Mouse (Mus musculus) thymus, adult 2 months (tissue): Measurements from ENCODE around the gene Lingo3. TPM values are rescaled to one million over a fixed set of nuclear protein-coding genes. Genes with fewer than 3 reads are reported as not detected.
A peak's percentile ranks its signal among the peaks of the same experiment; 100 is the strongest.
"Not testable (repeated sequence)": the region's sequence is repeated elsewhere in the genome, so short reads cannot be mapped to it uniquely, and the experiment has no call there.

Experiments used
- DNase-seq: peaks from one replicate; pipeline ENCODE4 v3.0.0; 2021
- H3K27ac ChIP-seq: fragments of 200-500 bp; 2 replicates; pipeline ENCODE4 v1.5.1; 2012; ENCODE audit warnings: low read length, control low read depth; ENCODE audit not compliant: control insufficient read depth, insufficient read depth
- H3K27me3 ChIP-seq: fragments of 200-500 bp; 2 replicates; pipeline ENCODE4 v1.6.1; 2012; ENCODE audit warnings: mild to moderate bottlenecking, low read length, moderate library complexity, mixed read lengths; ENCODE audit not compliant: control insufficient read depth, insufficient read depth
- H3K36me3 ChIP-seq: fragments of 200-500 bp; 2 replicates; pipeline ENCODE4 v1.6.1; 2012; ENCODE audit warnings: mild to moderate bottlenecking, low read length, moderate library complexity; ENCODE audit not compliant: control insufficient read depth, insufficient read depth
- H3K4me1 ChIP-seq: fragments of 200-500 bp; replicated peaks from 2 replicates; pipeline ENCODE4 v1.6.1; 2012; ENCODE audit warnings: low read length; ENCODE audit not compliant: control insufficient read depth, insufficient read depth
- H3K4me3 ChIP-seq: fragments of 200-500 bp; 2 replicates; pipeline ENCODE4 v1.5.1; 2012; ENCODE audit warnings: mild to moderate bottlenecking, low read length, control low read depth, moderate library complexity; ENCODE audit not compliant: control insufficient read depth, insufficient read depth
- CTCF ChIP-seq: fragments of 200-500 bp; IDR thresholded peaks from 2 replicates; pipeline ENCODE4 v1.5.1; 2012; ENCODE audit warnings: mild to moderate bottlenecking, control low read depth, low read length, moderate library complexity, borderline replicate concordance; ENCODE audit not compliant: control insufficient read depth, poor library complexity, insufficient read depth; ENCODE audit errors: extremely low read depth
- POLR2A ChIP-seq: fragments of 200-500 bp; IDR thresholded peaks from 2 replicates; pipeline ENCODE4 v1.6.1; 2012; ENCODE audit warnings: mild to moderate bottlenecking, low read length, control low read depth, moderate library complexity; ENCODE audit not compliant: control insufficient read depth, poor library complexity, insufficient read depth; ENCODE audit errors: extremely low read depth
- WGBS: fragments of 180-500 bp; shearing (Covaris S2); methylation state at CpG from one replicate; pipeline ENCODE4 v1.1.7; 2018; 5-methylcytosine and 5-hydroxymethylcytosine counted together
- polyA plus RNA-seq: library from polyadenylated mRNA; depleted of rRNA; stranded (reverse); fragments of >200 nt; gene quantifications from 2 replicates; pipeline ENCODE4 v1.2.3, GENCODE M21; 2012

The Lingo3 gene
- polyA plus RNA-seq, 1 experiment: 1.0 TPM

GRCm38 (mm10) chr10:80829359-80830278 is 14.2 kb downstream of the Lingo3 start:
- no peak overlapping the region for H3K27ac ChIP-seq
- H3K36me3 ChIP-seq: peaks cover 10% of the 10 kb centered on the region
- WGBS: 55% methylated on average over 1 of the region's 1 CpGs
- no peak for DNase-seq
- H3K4me1 ChIP-seq: peaks cover 12% of the 10 kb centered on the region
- H3K4me3 ChIP-seq: no peak overlapping the region
- TF ChIP-seq CTCF (no peak), POLR2A (no peak)
- no peaks in the 10 kb centered on the region for H3K27me3 ChIP-seq

- H3K27me3 ChIP-seq, H3K4me3 ChIP-seq, H3K27ac ChIP-seq, DNase-seq: not testable (repeated sequence)
- 82% methylated on average over 9 of the region's 9 CpGs for WGBS
- Histone ChIP-seq H3K36me3 (peaks cover 10% of the 10 kb centered on the region), H3K4me1 (peaks cover 21% of the 10 kb centered on the region)
Measured at GRCm38 (mm10) chr10:80828587-80828986, 15.3 kb downstream of the Lingo3 start.

GRCm38 (mm10) chr10:80827870-80828420 is 15.9 kb downstream of the Lingo3 start:
- peak overlapping the region; percentile 78 for H3K4me3 ChIP-seq
- H3K27me3 ChIP-seq: no peaks in the 10 kb centered on the region
- peaks cover 10% of the 10 kb centered on the region for H3K36me3 ChIP-seq
- H3K27ac ChIP-seq: no peak overlapping the region
- no peak for DNase-seq
- peaks cover 21% of the 10 kb centered on the region for H3K4me1 ChIP-seq
- TF ChIP-seq CTCF (no peak), POLR2A (no peak)
- WGBS: 63% methylated on average over 10 of the region's 10 CpGs

- H3K27me3 ChIP-seq: no peaks in the 10 kb centered on the region
- peak overlapping the region; percentile 78 for H3K4me3 ChIP-seq
- no peak overlapping the region for H3K27ac ChIP-seq
- H3K4me1 ChIP-seq: peaks cover 21% of the 10 kb centered on the region
- TF ChIP-seq CTCF: no peak
- TF ChIP-seq POLR2A: no peak
- no peak for DNase-seq
- H3K36me3 ChIP-seq: peaks cover 10% of the 10 kb centered on the region
- WGBS: 3% methylated on average over 29 of the region's 29 CpGs
Measured at GRCm38 (mm10) chr10:80827063-80827869, 16.6 kb downstream of the Lingo3 start.

- peak within 1 kb of the TSS; percentile 78 for H3K4me3 ChIP-seq
- no peaks in the 10 kb centered on the region for H3K27me3 ChIP-seq
- 0 out of 2 replicates have a peak, but pooled peaks have one; percentile 44 for TF ChIP-seq CTCF
- TF ChIP-seq POLR2A: peak; percentile 78; the same call in 1 of the 2 replicates
- peaks cover 21% of the 10 kb centered on the region for H3K4me1 ChIP-seq
- peak; percentile 98 for DNase-seq
- peak within 1 kb of the TSS; percentile 70 for H3K27ac ChIP-seq
- peaks cover 10% of the 10 kb centered on the region for H3K36me3 ChIP-seq
- under 1% methylated on average over 82 of the region's 82 CpGs for WGBS
Measured at GRCm38 (mm10) chr10:80826151-80827062, 17.4 kb downstream of the Lingo3 start, which contains the start of gene Oaz1. TSS of gene Oaz1 (plus strand) at chr10:80826656.

- H3K27me3 ChIP-seq: no peaks in the 10 kb centered on the region
- TF ChIP-seq POLR2A: no peak
- no peak for TF ChIP-seq CTCF
- DNase-seq: no peak
- H3K27ac ChIP-seq: peak overlapping the region; percentile 92; the same call in 1 of the 2 replicates
- 38% methylated on average over 2 of the region's 2 CpGs for WGBS
- no peak overlapping the region for H3K4me3 ChIP-seq
- peaks cover 8% of the 10 kb centered on the region for H3K36me3 ChIP-seq
- peaks cover 21% of the 10 kb centered on the region for H3K4me1 ChIP-seq
Measured at GRCm38 (mm10) chr10:80824827-80825226, 19.0 kb downstream of the Lingo3 start.
